8 mouse cellular contexts compared by ENCODE assay signal in genomic region chr6:83165607-83166242, GRCm38 (mm10). TPM values are rescaled to one million over a fixed set of nuclear protein-coding genes. Genes with fewer than 3 reads are reported as not detected.
DNase-seq lines count a peak whose midpoint lies in the region; ATAC-seq lines count a peak whose summit lies in the region.

Gene Dctn1, plus strand, starts transcription at chr6:83165920.

- ATAC-seq in hindbrain, embryonic 12.5 days (ENCODE audit: low FRiP score), result peak; percentile 86

- DNase-seq in Muller cell, postnatal 12 days (ENCODE audit: inconsistent ontology term), result peak; percentile 94
- peak; percentile 95 for DNase-seq in cerebellum, adult 9-11 months
- peak; percentile 83 to 91 for DNase-seq in frontal cortex, postnatal 10 days (ENCODE audit: low spot score in 2 of 2)
- DNase-seq in layer of hippocampus, postnatal 14 days (ENCODE audit: low spot score in 2 of 2), result peak; percentile 95
- DNase-seq in lung, postnatal 14 days, result peak; percentile 96
- DNase-seq in retina, adult 2 months (ENCODE audit: low read depth, low spot score), result peak; percentile 93
- peak; percentile 92 to 93 for DNase-seq in thymus, postnatal 36 days

- WGBS in hindbrain, embryonic 12.5 days, result 1% methylated on average over 54 of the region's 58 CpGs

- no peaks in the 10 kb centered on the region for H3K36me3 ChIP-seq in hindbrain, embryonic 12.5 days

- peaks cover 37% of the 10 kb centered on the region for H3K4me1 ChIP-seq in hindbrain, embryonic 12.5 days

- peak within 1 kb of the TSS; percentile 87 for H3K27ac ChIP-seq in hindbrain, embryonic 12.5 days

- H3K27me3 ChIP-seq in hindbrain, embryonic 12.5 days, result peaks cover 24% of the 10 kb centered on the region

- H3K9ac ChIP-seq in hindbrain, embryonic 12.5 days, result peak within 1 kb of the TSS; percentile 96

- peak within 1 kb of the TSS; percentile 92 for H3K4me3 ChIP-seq in hindbrain, embryonic 12.5 days

- no peaks in the 10 kb centered on the region for H3K9me3 ChIP-seq in hindbrain, embryonic 12.5 days (replicated peaks)

- H3K4me2 ChIP-seq in hindbrain, embryonic 12.5 days (replicated peaks), result peak within 1 kb of the TSS; percentile 62

RNA-seq across cellular contexts. Expression of gene Dctn1, which starts in this region (rescaled TPM):
- 158 and 168 TPM in 2 replicates for polyA plus RNA-seq in hindbrain, embryonic 12.5 days (2016; fragmentation: Nextera tagmentation; extraction: Ambion mirVana)
- total RNA-seq in layer of hippocampus, postnatal 14 days (2021), result 100 to 1,000 TPM; 358 to 382 TPM

Comparison
In these comparisons a context has a peak if more than half of its experiments do, and no peak if none do; other contexts are left out.
1. Peak in every context shown above with its lines: DNase-seq, ATAC-seq, H3K4me3 ChIP-seq and H3K27ac ChIP-seq.